Mouse (Mus musculus): Measurements from ENCODE around the gene Aplp2. TPM values are rescaled to one million over a fixed set of nuclear protein-coding genes. Genes with fewer than 3 reads are reported as not detected.

Aplp2 gene
- polyA plus RNA-seq, 1 experiment from 2014 or later, result 220 TPM

DNA sequence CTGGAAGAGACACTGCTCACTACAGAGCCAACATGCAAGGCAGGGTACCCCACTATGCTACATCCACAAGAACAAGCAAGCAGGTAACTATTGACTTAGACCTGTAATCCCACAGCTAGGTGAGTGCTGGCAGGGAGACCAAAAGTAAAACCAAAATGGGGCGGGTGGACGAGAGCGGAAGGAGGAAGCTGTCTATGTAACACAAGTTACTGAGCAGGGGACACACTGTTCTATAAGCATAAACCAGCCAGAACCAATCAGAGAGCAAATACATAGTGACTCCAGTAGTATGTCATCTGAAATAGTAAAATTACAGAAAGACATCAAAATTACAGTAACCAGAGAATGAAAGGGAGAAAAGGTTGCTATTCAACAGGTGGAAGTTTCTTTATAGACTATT is 13.0 kb downstream of the Aplp2 start:
- no peak for ATAC-seq (replicated peaks; ENCODE audit: low FRiP score, low TSS enrichment, low read depth)
- no peak overlapping the region for H3K4me3 ChIP-seq (ENCODE audit: low read depth, low read length)
- no peak for DNase-seq (ENCODE audit: low spot score)
- H3K4me2 ChIP-seq (ENCODE audit: low read length), result no peak overlapping the region
- H3K27me3 ChIP-seq (replicated peaks; ENCODE audit: control insufficient read depth, insufficient read depth, low read length), result no peaks in the 10 kb centered on the region
- H3K9ac ChIP-seq (ENCODE audit: low read length), result no peak overlapping the region
- no peaks in the 10 kb centered on the region for H3K4me1 ChIP-seq (replicated peaks; ENCODE audit: control insufficient read depth, insufficient read depth, low read length)
- WGBS, result 92% methylated on average over 3 of the region's 3 CpGs
- no peaks in the 10 kb centered on the region for H3K9me3 ChIP-seq (ENCODE audit: control insufficient read depth, low read length)
- no peak overlapping the region for H3K27ac ChIP-seq (ENCODE audit: low read depth)
- H3K36me3 ChIP-seq (ENCODE audit: control insufficient read depth, insufficient read depth, low read length), result no peaks in the 10 kb centered on the region

DNA sequence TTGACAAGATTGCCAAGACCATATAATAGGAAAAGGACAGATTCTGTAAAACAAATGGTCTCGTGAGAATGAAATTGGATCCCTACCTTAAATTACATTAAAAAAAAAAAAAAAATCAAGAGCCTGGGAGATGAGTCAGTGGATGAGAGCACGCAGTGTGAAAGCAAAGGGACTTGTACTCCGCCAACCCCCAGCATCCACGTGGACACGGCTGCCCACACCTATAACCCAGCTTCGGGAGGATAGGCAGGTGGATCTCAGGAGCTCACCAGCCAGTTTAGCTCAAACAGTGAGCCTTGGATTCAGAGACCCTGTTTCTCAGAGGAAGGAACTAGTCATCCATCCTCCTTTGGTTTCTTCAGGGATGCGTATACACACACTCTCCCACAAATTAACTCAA is 13.8 kb downstream of the Aplp2 start:
- Histone ChIP-seq H3K4me1 (replicated peaks; ENCODE audit: control insufficient read depth, insufficient read depth, low read length) (no peaks in the 10 kb centered on the region), H3K27me3 (replicated peaks; ENCODE audit: control insufficient read depth, insufficient read depth, low read length) (no peaks in the 10 kb centered on the region), H3K27ac (ENCODE audit: low read depth) (no peak overlapping the region), H3K9me3 (ENCODE audit: control insufficient read depth, low read length) (no peaks in the 10 kb centered on the region), H3K4me3 (ENCODE audit: low read depth, low read length) (no peak overlapping the region), H3K4me2 (ENCODE audit: low read length) (no peak overlapping the region), H3K36me3 (ENCODE audit: control insufficient read depth, insufficient read depth, low read length) (no peaks in the 10 kb centered on the region), H3K9ac (ENCODE audit: low read length) (no peak overlapping the region)
- DNase-seq (ENCODE audit: low spot score) (no peak), ATAC-seq (replicated peaks; ENCODE audit: low FRiP score, low TSS enrichment, low read depth) (no peak)
- WGBS, result 92% methylated on average over 7 of the region's 7 CpGs

DNA sequence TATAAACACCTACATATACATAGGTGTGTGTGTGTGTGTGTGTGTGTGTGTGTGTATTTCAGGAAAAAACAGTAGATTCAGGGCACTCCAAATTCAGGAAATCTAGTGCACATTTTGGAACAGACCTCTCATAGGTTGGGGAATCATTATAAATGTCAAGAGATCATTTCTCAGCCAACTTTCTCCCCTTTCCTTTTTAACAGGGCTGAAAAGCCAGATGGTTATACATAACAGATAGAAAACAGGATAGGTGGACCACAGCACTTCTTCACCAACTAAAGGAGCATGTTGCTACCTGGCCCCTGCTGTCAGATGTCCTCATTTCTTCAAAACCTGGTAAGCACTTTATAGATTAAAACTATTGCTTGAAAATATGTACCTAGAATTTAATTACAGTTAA is 14.9 kb downstream of the Aplp2 start:
- Histone ChIP-seq H3K9ac (ENCODE audit: low read length) (no peak overlapping the region), H3K9me3 (ENCODE audit: control insufficient read depth, low read length) (no peaks in the 10 kb centered on the region), H3K27ac (ENCODE audit: low read depth) (no peak overlapping the region), H3K4me3 (ENCODE audit: low read depth, low read length) (no peak overlapping the region), H3K27me3 (replicated peaks; ENCODE audit: control insufficient read depth, insufficient read depth, low read length) (no peaks in the 10 kb centered on the region), H3K36me3 (ENCODE audit: control insufficient read depth, insufficient read depth, low read length) (no peaks in the 10 kb centered on the region), H3K4me1 (replicated peaks; ENCODE audit: control insufficient read depth, insufficient read depth, low read length) (no peaks in the 10 kb centered on the region), H3K4me2 (ENCODE audit: low read length) (no peak overlapping the region)
- ATAC-seq (replicated peaks; ENCODE audit: low FRiP score, low TSS enrichment, low read depth) (no peak), DNase-seq (ENCODE audit: low spot score) (no peak)

DNA sequence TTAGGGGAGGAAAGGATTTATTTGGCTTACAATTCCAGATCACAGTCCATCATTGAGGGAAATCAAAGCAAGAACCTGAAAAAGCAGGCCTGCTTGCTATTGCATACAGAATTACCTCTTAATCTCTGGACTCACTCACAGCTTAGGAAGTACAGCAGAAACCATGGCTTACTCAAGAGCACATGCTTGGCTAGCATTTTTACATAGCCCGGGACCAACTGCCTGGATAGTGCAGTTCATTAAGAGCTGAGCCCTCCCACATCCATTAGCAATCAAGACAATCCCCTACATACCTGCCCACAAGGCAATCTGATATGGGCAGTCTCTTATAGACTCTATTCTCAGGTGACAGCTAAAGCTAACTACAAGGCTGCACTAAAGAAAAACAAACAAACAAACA is 16.0 kb downstream of the Aplp2 start:
- DNase-seq (ENCODE audit: low spot score), result no peak
- ATAC-seq (replicated peaks; ENCODE audit: low FRiP score, low TSS enrichment, low read depth), result no peak
- 86% methylated on average over 1 of the region's 1 CpGs for WGBS
- Histone ChIP-seq H3K9me3 (ENCODE audit: control insufficient read depth, low read length) (no peaks in the 10 kb centered on the region), H3K4me2 (ENCODE audit: low read length) (no peak overlapping the region), H3K4me1 (replicated peaks; ENCODE audit: control insufficient read depth, insufficient read depth, low read length) (no peaks in the 10 kb centered on the region), H3K36me3 (ENCODE audit: control insufficient read depth, insufficient read depth, low read length) (no peaks in the 10 kb centered on the region), H3K9ac (ENCODE audit: low read length) (no peak overlapping the region), H3K27ac (ENCODE audit: low read depth) (no peak overlapping the region), H3K27me3 (replicated peaks; ENCODE audit: control insufficient read depth, insufficient read depth, low read length) (no peaks in the 10 kb centered on the region), H3K4me3 (ENCODE audit: low read depth, low read length) (no peak overlapping the region)

DNA sequence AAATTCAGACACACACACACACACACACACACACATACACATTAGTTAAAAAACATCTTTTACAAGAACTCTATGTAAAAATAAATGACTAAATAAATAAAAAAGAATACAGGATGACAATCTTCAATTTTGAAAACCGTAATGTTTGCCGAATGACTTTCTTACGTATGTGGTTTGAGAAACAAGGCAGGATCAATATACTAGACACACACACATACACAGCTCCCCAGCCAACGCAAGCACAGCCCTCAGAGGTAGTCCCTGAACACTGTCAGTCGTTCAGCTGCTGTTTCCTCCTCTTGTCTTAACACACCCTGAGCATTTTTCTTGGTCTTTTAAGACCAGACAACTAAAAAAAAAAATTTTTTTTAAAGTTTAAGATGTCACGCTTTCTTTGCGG is 19.2 kb downstream of the Aplp2 start:
- ATAC-seq (replicated peaks; ENCODE audit: low FRiP score, low TSS enrichment, low read depth), result no peak
- Histone ChIP-seq H3K9ac (ENCODE audit: low read length) (no peak overlapping the region), H3K9me3 (ENCODE audit: control insufficient read depth, low read length) (no peaks in the 10 kb centered on the region), H3K4me1 (replicated peaks; ENCODE audit: control insufficient read depth, insufficient read depth, low read length) (no peaks in the 10 kb centered on the region), H3K4me3 (ENCODE audit: low read depth, low read length) (no peak overlapping the region), H3K4me2 (ENCODE audit: low read length) (no peak overlapping the region), H3K36me3 (ENCODE audit: control insufficient read depth, insufficient read depth, low read length) (no peaks in the 10 kb centered on the region), H3K27me3 (replicated peaks; ENCODE audit: control insufficient read depth, insufficient read depth, low read length) (no peaks in the 10 kb centered on the region), H3K27ac (ENCODE audit: low read depth) (no peak overlapping the region)
- WGBS, result 87% methylated on average over 7 of the region's 7 CpGs
- no peak for DNase-seq (ENCODE audit: low spot score)

DNA sequence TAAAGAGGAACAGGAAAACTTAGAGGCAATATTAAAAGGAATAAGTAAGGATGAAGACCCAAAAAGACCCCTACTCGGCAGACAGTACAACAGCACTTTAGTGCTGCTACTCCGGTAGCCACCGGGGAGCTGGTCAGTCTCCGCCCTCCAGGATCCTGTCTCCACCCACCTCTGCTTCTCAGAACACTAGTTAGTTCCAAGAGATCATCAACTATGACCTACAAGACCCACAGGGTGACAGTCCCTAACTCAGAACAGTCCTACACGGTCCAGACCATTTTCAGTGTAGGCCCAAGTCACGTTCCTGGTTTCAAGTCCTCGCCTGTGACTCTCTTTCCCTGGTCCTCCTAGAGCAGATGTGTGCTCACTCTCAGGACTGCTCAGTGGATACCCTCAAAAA is 20.1 kb downstream of the Aplp2 start:
- Histone ChIP-seq H3K27ac (ENCODE audit: low read depth) (no peak overlapping the region), H3K36me3 (ENCODE audit: control insufficient read depth, insufficient read depth, low read length) (no peaks in the 10 kb centered on the region), H3K4me3 (ENCODE audit: low read depth, low read length) (no peak overlapping the region), H3K27me3 (replicated peaks; ENCODE audit: control insufficient read depth, insufficient read depth, low read length) (no peaks in the 10 kb centered on the region), H3K9me3 (ENCODE audit: control insufficient read depth, low read length) (no peaks in the 10 kb centered on the region), H3K4me2 (ENCODE audit: low read length) (no peak overlapping the region), H3K9ac (ENCODE audit: low read length) (no peak overlapping the region), H3K4me1 (replicated peaks; ENCODE audit: control insufficient read depth, insufficient read depth, low read length) (no peaks in the 10 kb centered on the region)
- WGBS, result 67% methylated on average over 7 of the region's 7 CpGs
- ATAC-seq (replicated peaks; ENCODE audit: low FRiP score, low TSS enrichment, low read depth) (no peak), DNase-seq (ENCODE audit: low spot score) (no peak)

DNA sequence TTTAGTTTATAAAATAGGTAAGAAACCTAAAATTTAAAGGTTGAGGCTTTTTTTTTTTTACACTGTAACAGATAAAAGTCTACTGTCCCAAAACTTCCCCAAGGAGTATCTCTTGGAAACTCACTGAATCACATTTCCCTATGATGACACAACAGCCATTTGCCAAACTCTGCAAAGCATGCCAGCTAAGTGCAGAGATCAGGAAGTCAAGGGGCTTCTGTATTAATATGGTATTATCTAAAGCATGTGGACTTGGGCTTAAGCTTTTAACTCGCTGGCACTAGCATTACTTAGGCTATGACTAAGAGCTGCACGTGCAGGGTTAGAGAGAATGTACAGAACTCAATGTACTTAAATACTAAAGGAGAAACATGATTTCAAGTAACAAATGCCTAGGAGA is 22.4 kb downstream of the Aplp2 start:
- WGBS, result 61% methylated on average over 2 of the region's 2 CpGs
- Histone ChIP-seq H3K4me1 (replicated peaks; ENCODE audit: control insufficient read depth, insufficient read depth, low read length) (no peaks in the 10 kb centered on the region), H3K9me3 (ENCODE audit: control insufficient read depth, low read length) (no peaks in the 10 kb centered on the region), H3K4me2 (ENCODE audit: low read length) (no peak overlapping the region), H3K27ac (ENCODE audit: low read depth) (no peak overlapping the region), H3K36me3 (ENCODE audit: control insufficient read depth, insufficient read depth, low read length) (no peaks in the 10 kb centered on the region), H3K4me3 (ENCODE audit: low read depth, low read length) (no peak overlapping the region), H3K27me3 (replicated peaks; ENCODE audit: control insufficient read depth, insufficient read depth, low read length) (no peaks in the 10 kb centered on the region), H3K9ac (ENCODE audit: low read length) (no peak overlapping the region)
- DNase-seq (ENCODE audit: low spot score) (no peak), ATAC-seq (replicated peaks; ENCODE audit: low FRiP score, low TSS enrichment, low read depth) (no peak)

DNA sequence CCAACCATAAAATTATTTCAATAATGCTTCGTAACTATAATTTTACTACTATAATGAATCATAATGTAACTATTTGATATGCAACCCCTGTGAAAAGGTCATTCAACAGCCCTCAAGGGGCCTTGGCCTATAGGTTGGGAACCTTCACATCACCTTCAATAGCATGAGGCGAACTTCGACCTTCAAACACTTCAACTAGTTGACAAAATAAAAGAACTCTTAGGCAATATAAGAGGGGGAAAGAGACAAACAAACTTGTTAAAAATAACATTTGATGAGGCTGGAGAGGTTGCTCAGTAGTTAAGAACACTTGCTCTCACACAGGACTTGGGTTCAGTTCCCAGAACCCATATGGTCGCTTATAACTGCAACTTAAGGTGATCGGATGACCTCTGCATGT is 27.2 kb downstream of the Aplp2 start:
- WGBS, result 95% methylated on average over 5 of the region's 5 CpGs
- Histone ChIP-seq H3K9ac (ENCODE audit: low read length) (no peak overlapping the region), H3K4me1 (replicated peaks; ENCODE audit: control insufficient read depth, insufficient read depth, low read length) (peaks cover 9% of the 10 kb centered on the region; the same call in 1 of the 2 replicates), H3K9me3 (ENCODE audit: control insufficient read depth, low read length) (no peaks in the 10 kb centered on the region), H3K4me2 (ENCODE audit: low read length) (no peak overlapping the region), H3K27me3 (replicated peaks; ENCODE audit: control insufficient read depth, insufficient read depth, low read length) (no peaks in the 10 kb centered on the region), H3K4me3 (ENCODE audit: low read depth, low read length) (no peak overlapping the region), H3K27ac (ENCODE audit: low read depth) (no peak overlapping the region), H3K36me3 (ENCODE audit: control insufficient read depth, insufficient read depth, low read length) (no peaks in the 10 kb centered on the region)
- no peak for DNase-seq (ENCODE audit: low spot score)
- no peak for ATAC-seq (replicated peaks; ENCODE audit: low FRiP score, low TSS enrichment, low read depth)

DNA sequence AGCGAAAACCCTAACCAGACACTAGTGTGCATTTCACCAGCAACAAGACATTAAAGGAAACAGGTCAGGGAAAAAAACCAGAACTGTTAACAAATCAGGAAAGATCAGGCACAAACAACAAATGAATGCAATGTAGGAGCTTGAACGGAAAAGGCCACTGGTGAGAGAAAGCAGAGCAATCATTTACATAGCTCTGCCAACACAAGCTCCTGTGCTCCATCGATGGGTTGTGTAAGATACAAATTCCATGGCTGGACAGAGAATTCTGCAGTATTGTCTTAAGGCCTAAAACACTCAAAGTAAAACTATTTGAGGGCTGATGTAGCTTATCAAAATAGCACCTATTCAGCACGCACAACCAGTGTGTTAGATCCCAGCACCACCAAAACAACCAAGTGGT is 28.6 kb downstream of the Aplp2 start:
- Histone ChIP-seq H3K27me3 (replicated peaks; ENCODE audit: control insufficient read depth, insufficient read depth, low read length) (no peaks in the 10 kb centered on the region), H3K27ac (ENCODE audit: low read depth) (no peak overlapping the region), H3K4me3 (ENCODE audit: low read depth, low read length) (no peak overlapping the region), H3K36me3 (ENCODE audit: control insufficient read depth, insufficient read depth, low read length) (no peaks in the 10 kb centered on the region), H3K9ac (ENCODE audit: low read length) (no peak overlapping the region), H3K9me3 (ENCODE audit: control insufficient read depth, low read length) (no peaks in the 10 kb centered on the region), H3K4me1 (replicated peaks; ENCODE audit: control insufficient read depth, insufficient read depth, low read length) (peaks cover 9% of the 10 kb centered on the region; the same call in 1 of the 2 replicates), H3K4me2 (ENCODE audit: low read length) (no peak overlapping the region)
- whole genome bisulfite sequencing, result 51% methylated on average over 4 of the region's 4 CpGs
- no peak for ATAC-seq (replicated peaks; ENCODE audit: low FRiP score, low TSS enrichment, low read depth)
- DNase-seq (ENCODE audit: low spot score), result no peak

Data from intestine, embryonic 14.5 days (tissue).